Mouse (Mus musculus) cerebellum, adult 18-20 months (tissue): ENCODE results near the gene Smad6.
A peak's percentile ranks its signal among the peaks of the same experiment; 100 is the strongest.

Source experiments
- DNase-seq, 2 experiments: peaks; one replicate each; pipeline ENCODE4 v3.0.0; 2021

The Smad6 gene

DNA sequence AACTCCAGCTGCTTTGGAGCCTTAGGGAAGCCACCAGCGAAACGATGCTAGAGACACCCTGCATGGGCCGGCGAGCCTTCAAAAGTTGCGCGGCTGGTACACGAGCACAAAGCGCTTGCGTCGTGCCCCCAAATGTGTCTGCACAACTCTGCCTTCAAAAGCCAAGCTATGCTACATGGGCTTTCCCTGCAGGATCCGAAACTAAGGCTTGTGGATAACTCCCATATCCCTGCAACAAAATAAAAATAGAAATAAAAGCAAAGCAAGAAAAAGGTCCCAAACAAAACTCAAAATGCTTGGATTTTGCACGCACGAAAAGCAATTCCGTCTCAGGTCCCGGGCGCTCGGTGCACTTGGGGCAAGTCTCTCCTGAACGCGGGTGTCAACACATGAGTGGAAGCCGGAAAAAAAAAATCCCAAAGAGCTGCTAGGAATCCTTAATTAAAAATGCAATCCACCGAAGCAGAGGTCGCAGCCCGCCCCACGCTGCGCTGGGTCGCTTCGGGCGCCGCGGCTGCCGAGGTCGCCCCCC lies 474 bp downstream of the Smad6 start:
- DNase-seq, result no peak

DNA sequence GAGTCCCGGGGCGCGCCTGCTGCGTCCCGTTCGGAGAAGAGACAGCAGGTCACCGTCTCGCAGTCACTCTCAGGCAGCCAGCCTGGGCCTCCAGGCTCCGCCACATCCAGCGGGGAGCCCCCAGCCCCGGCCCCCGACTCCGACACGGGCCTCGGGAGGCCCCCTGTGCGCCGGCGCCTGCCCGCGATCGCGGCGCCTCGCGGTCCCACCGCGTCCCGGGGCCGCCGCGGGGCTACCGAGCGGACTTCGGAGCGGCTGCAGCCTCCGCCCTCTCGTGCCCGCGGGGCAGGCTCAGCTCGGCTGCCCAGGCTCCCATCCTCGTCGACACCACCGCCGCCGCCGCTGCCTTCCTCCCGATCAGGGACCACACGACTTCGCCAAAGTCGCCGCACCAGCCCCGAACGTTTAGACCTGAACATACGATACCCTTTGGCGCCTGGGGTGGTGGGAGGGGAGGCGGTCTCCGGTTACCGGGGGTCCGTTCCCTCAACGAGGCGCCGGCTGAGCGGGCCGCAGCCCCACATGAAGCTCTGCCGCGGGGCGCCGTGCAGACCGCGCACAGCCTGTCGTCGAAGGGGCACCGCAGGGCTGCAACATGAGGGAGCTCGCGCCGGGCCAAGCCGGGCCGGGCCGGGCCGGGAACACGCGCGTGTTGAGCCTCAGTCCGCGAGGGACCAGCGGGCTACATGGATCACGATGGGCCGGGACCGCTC lies 1.1 kb downstream of the Smad6 start:
- no peak for DNase-seq

GRCm38 (mm10) chr9:64020171-64020605 lies 1.7 kb downstream of the Smad6 start:
- DNase-seq, result no peak

DNA sequence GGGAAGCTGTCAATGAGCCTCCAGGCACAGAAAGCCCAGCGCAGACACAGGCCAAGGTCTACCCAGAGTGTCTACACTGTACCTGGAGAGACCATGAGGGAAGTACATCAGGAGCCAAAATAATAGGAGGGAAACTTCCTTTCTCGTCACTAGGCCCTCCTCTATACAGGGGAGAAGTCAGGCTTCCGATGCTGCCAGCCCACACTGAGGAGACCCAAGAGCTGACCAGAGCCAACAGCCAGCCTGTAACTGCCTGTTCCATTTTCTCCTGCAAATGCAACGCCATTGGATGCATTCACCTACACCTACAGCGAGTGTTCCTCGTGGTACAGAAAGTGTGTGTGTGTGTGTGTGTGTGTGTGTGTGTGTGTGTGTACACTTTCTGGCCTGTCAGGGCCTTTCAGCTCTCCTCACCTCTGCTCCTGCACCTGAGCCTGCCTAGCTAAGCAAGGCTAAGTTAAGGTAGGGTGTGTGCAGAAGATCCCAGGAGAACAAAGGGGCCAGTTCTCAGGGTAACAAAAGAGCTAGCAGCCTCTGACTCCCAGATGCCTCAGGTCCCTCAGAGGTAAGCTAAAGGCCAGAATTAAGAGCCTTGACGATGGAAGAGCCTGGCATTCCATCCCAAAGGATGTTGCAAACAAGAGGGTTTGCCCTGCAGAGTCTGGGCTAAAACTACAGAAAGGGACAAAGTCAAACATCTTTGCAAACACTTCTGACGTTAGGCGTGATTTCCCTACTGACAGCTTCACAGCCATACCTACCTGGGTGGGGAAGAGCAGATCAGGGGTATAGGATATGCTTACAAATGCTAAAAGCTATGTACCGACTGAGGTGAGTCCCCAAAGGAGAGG lies 2.6 kb downstream of the Smad6 start:
- DNase-seq, result no peak

GRCm38 (mm10) chr9:64017861-64018793 lies 3.7 kb downstream of the Smad6 start:
- DNase-seq, result no peak

DNA sequence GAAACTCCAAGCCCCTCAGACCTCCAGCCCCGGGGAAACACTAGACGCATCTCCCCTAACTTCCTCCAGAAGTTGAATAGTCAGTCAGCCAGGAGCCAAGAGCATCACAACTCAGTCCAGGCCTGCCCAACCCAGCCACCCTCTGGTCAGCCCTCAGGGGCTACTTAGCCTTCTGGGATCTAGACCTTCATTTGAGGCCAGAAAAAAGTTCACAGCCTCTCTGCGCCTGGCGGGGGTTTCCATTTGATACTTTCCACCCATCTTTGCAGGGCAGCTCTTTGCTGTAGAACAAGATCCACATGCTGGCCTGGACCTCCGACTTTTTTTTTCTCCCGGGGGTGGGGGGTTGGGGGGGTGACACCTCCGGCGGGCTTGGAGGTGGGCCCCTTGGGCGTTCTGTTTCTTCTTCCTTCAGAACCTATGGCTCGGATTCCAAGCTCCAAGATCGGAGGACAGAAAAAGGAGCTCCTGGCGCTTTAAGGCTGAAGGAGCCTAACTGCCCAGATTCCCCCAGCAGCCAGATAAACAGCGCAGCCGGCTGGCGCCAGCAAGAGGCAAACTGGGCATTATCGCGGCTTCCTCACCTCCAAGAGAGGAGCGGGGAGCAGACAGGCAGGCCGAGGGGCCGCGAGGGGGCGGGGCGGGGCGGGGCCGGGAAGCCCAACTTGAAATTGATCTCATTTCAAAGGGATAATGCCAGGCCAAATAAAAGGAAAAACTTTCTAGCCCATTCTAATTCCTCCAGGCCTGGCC lies 5.0 kb downstream of the Smad6 start:
- DNase-seq, result no peak

- no peak for DNase-seq
These were observed 5.8 kb downstream of the Smad6 start for GRCm38 (mm10) chr9:64016092-64016491.

- no peak for DNase-seq
These were observed 7.1 kb downstream of the Smad6 start for GRCm38 (mm10) chr9:64014801-64015200.

DNA sequence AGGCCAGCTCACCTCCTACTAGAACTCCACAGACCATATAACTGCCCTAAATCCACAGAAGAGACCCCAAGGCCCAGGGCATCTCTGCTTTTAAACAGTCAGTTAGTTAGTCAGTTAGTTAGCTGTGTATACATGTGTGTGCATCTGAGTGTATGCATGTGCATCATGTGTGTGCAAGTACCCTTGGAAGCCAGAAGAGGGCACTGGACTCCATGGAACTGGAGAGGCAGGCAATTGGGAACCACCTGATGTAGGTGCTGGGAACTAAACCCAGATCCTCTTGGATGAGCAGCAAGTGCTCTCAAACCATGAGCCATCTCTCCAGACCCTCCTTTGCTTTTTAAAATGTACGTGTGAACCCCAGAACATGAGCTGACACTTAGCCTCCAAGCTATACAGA lies 10.5 kb downstream of the Smad6 start:
- no peak for DNase-seq

- no peak for DNase-seq
These were observed 18.9 kb downstream of the Smad6 start for GRCm38 (mm10) chr9:64002981-64003380.

DNA sequence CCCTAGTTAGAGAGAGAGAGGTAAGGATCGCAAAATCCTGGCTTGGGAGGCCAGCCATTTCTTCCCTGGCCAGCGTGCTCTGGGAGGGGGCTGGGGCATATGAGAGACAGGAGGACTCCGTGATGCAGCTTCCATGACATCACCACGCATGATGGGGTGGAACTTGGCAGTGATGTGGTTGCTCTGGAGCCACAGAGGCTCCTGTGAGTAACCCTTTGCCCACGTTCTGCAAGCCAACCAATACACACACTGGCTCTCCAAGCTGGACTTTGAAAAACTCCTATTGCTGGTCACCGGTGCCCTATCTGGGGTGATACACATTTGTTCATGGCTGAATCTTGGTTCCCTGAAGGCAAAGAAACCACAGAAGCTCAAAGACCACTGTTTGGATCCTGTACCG lies 20.8 kb downstream of the Smad6 start:
- DNase-seq, result no peak

GRCm38 (mm10) chr9:64000085-64000484 lies 21.8 kb downstream of the Smad6 start:
- no peak for DNase-seq

DNA sequence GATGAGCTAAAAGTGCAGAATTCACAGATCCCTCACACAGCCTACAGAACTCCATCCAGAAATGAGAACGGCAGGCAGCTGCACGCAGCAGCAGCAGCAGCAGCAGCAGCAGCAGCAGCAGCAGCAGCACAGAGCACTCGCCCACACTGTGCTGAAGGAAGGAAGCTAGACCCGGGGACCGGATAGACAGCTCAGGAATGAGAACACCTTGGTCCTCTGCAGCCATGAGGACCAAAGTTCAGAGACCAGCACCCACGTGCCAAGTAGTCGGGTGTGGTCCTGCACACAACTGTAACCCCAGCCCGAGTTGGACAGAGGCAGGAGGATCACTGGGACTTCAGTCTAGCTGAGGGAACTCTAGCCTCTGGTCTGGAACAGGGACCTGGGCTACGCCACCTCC lies 22.7 kb downstream of the Smad6 start:
- DNase-seq, result no peak

GRCm38 (mm10) chr9:63998026-63998425 lies 23.8 kb downstream of the Smad6 start:
- no peak for DNase-seq

GRCm38 (mm10) chr9:63997439-63997838 lies 24.4 kb downstream of the Smad6 start:
- peak in 1 of 2 experiments; percentile 8 for DNase-seq

- no peak for DNase-seq
These were observed 28.6 kb downstream of the Smad6 start for GRCm38 (mm10) chr9:63993256-63993655.

GRCm38 (mm10) chr9:63992761-63993160 lies 29.1 kb downstream of the Smad6 start:
- DNase-seq, result no peak

DNA sequence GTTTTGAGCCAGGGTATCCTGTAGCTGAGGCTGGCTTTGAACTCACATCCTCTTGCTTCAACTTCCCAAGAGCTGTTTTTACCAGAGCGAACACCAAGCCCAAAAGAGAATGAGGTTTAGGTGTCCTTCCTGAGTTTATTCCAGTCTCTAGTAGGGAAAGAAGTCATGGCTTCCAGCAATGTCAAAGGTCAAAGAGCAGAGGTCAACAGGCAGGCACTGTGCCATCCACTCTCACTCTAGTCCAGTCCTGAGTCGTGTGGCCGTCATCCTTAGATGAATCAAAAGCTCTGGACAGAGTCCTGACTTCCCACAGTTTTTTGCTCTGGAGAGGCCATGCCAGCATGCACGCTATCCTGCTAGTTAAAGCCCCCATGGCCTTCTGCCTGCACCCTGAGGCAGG lies 30.7 kb downstream of the Smad6 start:
- DNase-seq, result no peak

DNA sequence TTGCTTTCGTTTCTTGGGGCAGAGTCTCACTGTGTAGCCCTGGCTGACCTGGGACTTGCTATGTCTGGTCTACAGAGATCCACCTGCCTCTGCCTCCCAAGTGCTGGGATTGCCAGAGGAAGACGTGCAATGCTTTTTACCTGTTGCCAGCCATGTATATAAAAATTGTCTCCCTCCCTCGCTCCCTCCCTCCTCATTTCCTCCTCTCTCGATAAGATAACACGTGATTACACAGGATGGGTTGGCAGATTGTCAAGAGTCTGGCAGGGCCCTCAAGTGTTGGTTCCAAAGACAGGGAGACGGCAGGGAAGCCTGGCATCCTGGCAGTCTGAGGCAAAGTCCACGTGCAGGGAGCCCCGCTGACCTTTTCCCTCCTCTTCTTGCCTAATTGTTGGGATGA lies 32.2 kb downstream of the Smad6 start:
- DNase-seq, result no peak

- no peak for DNase-seq
These were observed 32.6 kb downstream of the Smad6 start for GRCm38 (mm10) chr9:63989214-63989613.

DNA sequence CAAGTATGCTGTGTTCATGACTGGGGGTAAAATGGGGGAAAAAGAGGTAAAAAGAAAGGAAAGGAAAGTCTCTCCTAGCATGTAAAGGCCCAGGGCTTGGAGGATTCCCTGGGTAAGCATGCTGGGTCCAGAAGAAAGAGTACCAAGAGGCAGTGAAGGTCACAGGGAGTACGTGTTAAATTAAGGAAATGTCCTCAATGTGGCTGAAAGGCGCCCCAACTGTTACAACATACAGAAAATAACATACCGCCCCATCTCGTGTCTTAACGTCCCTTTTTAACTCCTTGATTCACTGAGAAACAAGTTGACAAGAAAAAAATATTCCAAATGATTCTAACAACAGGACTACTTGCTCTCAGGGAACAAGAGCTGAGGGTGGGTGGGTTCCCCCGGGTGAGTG lies 36.7 kb downstream of the Smad6 start:
- DNase-seq, result no peak
